Mouse (Mus musculus) heart, adult 2 months (tissue): ENCODE data around the gene Pdlim4. TPM values are rescaled to one million over a fixed set of nuclear protein-coding genes. Genes with fewer than 3 reads are reported as not detected.
"Not testable (repeated sequence)": the region's sequence is repeated elsewhere in the genome, so short reads cannot be mapped to it uniquely, and the experiment has no call there.

Source experiments
- DNase-seq, 2 experiments: peaks; one replicate each; pipeline ENCODE4 v3.0.0; 2021
- H3K27ac ChIP-seq: fragments of 200-600 bp; 2 replicates; pipeline ENCODE4 v1.8.1; 2022
- H3K27me3 ChIP-seq: fragments of 200-500 bp; 2 replicates; pipeline ENCODE4 v1.6.1; 2012; ENCODE audit warnings: mild to moderate bottlenecking, low read length, inconsistent platforms, mixed read lengths; ENCODE audit not compliant: control insufficient read depth, insufficient read depth
- H3K36me3 ChIP-seq: fragments of 200-500 bp; 2 replicates; pipeline ENCODE4 v1.6.1; 2012; ENCODE audit warnings: low read length, inconsistent platforms; ENCODE audit not compliant: control insufficient read depth, insufficient read depth
- H3K4me1 ChIP-seq: fragments of 200-500 bp; 2 replicates; pipeline ENCODE4 v1.6.1; 2011; ENCODE audit warnings: low read length; ENCODE audit not compliant: control insufficient read depth, insufficient read depth
- H3K4me3 ChIP-seq: fragments of 200-600 bp; 2 replicates; pipeline ENCODE4 v1.8.1; 2022
- H3K79me2 ChIP-seq: fragments of 200-500 bp; replicated peaks from 2 replicates; pipeline ENCODE4 v1.6.1; 2012; ENCODE audit warnings: mild to moderate bottlenecking, inconsistent platforms, low read length, moderate library complexity, mixed read lengths; ENCODE audit not compliant: control insufficient read depth, insufficient read depth
- H3K9ac ChIP-seq: fragments of 200-500 bp; 2 replicates; pipeline ENCODE4 v1.6.1; 2012; ENCODE audit warnings: low read depth, mild to moderate bottlenecking, control low read depth, inconsistent platforms, low read length, mixed read lengths
- CTCF ChIP-seq: fragments of 200-600 bp; IDR thresholded peaks from 2 replicates; pipeline ENCODE4 v1.8.1; 2022; ENCODE audit warnings: antibody characterized with exemption, mild to moderate bottlenecking, moderate library complexity
- EP300 ChIP-seq: fragments of 200-500 bp; IDR thresholded peaks from 2 replicates; pipeline ENCODE4 v1.6.1; 2011; ENCODE audit warnings: low read depth, low read length, control low read depth; ENCODE audit not compliant: insufficient read depth
- POLR2A ChIP-seq: fragments of 200-500 bp; IDR thresholded peaks from 2 replicates; pipeline ENCODE4 v1.6.1; 2011; ENCODE audit warnings: mild to moderate bottlenecking, low read depth, low read length, control low read depth; ENCODE audit not compliant: insufficient read depth
- WGBS: fragments of 180-500 bp; shearing (Covaris S2); methylation state at CpG from one replicate; pipeline ENCODE4 v1.1.7; 2018; 5-methylcytosine and 5-hydroxymethylcytosine counted together
- intact Hi-C: fragments of 180-260 bp; cut with DNase I; formaldehyde crosslinking; loops from one replicate; pipeline ENCODE4 v1.15.1; 2025
- polyA plus RNA-seq: library from polyadenylated mRNA; depleted of rRNA; stranded (reverse); fragments of >200 nt; gene quantifications from 2 replicates; pipeline ENCODE4 v1.2.3, GENCODE M21; 2012; rRNA removed
- total RNA-seq, 2 experiments: library from RNA; stranded (reverse); gene quantifications; 2 replicates each; pipeline ENCODE4 v1.2.3; 2021

Gene Pdlim4
- total and polyA plus RNA-seq, 3 experiments, result 30.8 to 57.6 (median 33.8) TPM

- Histone ChIP-seq H3K79me2 (no peaks in the 10 kb centered on the region), H3K4me3 (no peak overlapping the region), H3K27ac (peak overlapping the region; percentile 28), H3K36me3 (no peaks in the 10 kb centered on the region), H3K9ac (no peak overlapping the region), H3K4me1 (peaks cover 6% of the 10 kb centered on the region; the same call in 1 of the 2 replicates), H3K27me3 (no peaks in the 10 kb centered on the region)
- intact Hi-C loops, result no loop called here
- 80% methylated on average over 11 of the region's 11 CpGs for WGBS
- no peak for DNase-seq
- TF ChIP-seq POLR2A, result no peak
- TF ChIP-seq CTCF, result no peak
- no peak for TF ChIP-seq EP300
These were observed 61.1 kb downstream of the Pdlim4 start for GRCm38 (mm10) chr11:54007717-54008116.

- 37% methylated on average over 4 of the region's 4 CpGs for WGBS
- H3K9ac ChIP-seq, result no peak overlapping the region
- H3K36me3 ChIP-seq, result no peaks in the 10 kb centered on the region
- intact Hi-C loops, result no loop called here
- H3K4me3 ChIP-seq, result no peak overlapping the region
- H3K27ac ChIP-seq, result no peak overlapping the region; the same call in 1 of the 2 replicates
- H3K79me2 ChIP-seq, result no peaks in the 10 kb centered on the region
- peaks cover 6% of the 10 kb centered on the region; the same call in 1 of the 2 replicates for H3K4me1 ChIP-seq
- H3K27me3 ChIP-seq, result no peaks in the 10 kb centered on the region
- DNase-seq, result peak; percentile 74 to 81
- no peak for TF ChIP-seq CTCF
- no peak for TF ChIP-seq POLR2A
- peak; percentile 62; the same call in 1 of the 2 replicates for TF ChIP-seq EP300
These were observed 61.9 kb downstream of the Pdlim4 start for GRCm38 (mm10) chr11:54006901-54007300.

GRCm38 (mm10) chr11:54006362-54006761, 62.5 kb downstream of the Pdlim4 start:
- H3K36me3 ChIP-seq, H3K27me3 ChIP-seq, DNase-seq, H3K4me3 ChIP-seq, intact Hi-C loops, H3K27ac ChIP-seq, H3K79me2 ChIP-seq, H3K9ac ChIP-seq, H3K4me1 ChIP-seq: not testable (repeated sequence)
- WGBS, result 74% methylated on average over 5 of the region's 5 CpGs

Other genes with a start within 250 kb of the Pdlim4 start
- 1 to 10 TPM; 2.6 TPM for gene Gm12216, start 209.8 kb downstream of the Pdlim4 start, total RNA-seq
- 4.4 and 5.5 TPM in 2 replicates for gene Gm12216, start 209.8 kb downstream of the Pdlim4 start, polyA plus RNA-seq
- gene Slc22a5, start 177.4 kb downstream of the Pdlim4 start, total RNA-seq, result 10 to 100 TPM; 20.9 to 23.7 TPM
- 21.6 and 31.4 TPM in 2 replicates for gene Slc22a5, start 177.4 kb downstream of the Pdlim4 start, polyA plus RNA-seq
- gene Slc22a21, start 88.7 kb downstream of the Pdlim4 start, total RNA-seq, result 1 to 10 TPM; 1.3 to 1.5 TPM
- 0.61 and 1.1 TPM in 2 replicates for gene Slc22a21, start 88.7 kb downstream of the Pdlim4 start, polyA plus RNA-seq
- gene Slc22a4, start 40.9 kb downstream of the Pdlim4 start, total RNA-seq, result 1 to 10 TPM; 5.1 to 5.5 TPM
- gene Slc22a4, start 40.9 kb downstream of the Pdlim4 start, polyA plus RNA-seq, result 5.6 and 7.0 TPM in 2 replicates
- 10 to 100 TPM; 59.9 to 63.6 TPM for gene P4ha2, start 31.1 kb upstream of the Pdlim4 start, total RNA-seq
- 37.4 and 62.3 TPM in 2 replicates for gene P4ha2, start 31.1 kb upstream of the Pdlim4 start, polyA plus RNA-seq
- gene Csf2, start 180.7 kb upstream of the Pdlim4 start, total RNA-seq, result not detected
- gene Csf2, start 180.7 kb upstream of the Pdlim4 start, polyA plus RNA-seq, result not detected in 2 replicates
- gene Il3, start 198.3 kb upstream of the Pdlim4 start, total RNA-seq, result not detected
- gene Il3, start 198.3 kb upstream of the Pdlim4 start, polyA plus RNA-seq, result not detected in 2 replicates
- 1 to 10 TPM; 6.0 to 7.2 TPM for gene Acsl6, start 234.8 kb upstream of the Pdlim4 start, total RNA-seq
- 5.7 and 7.0 TPM in 2 replicates for gene Acsl6, start 234.8 kb upstream of the Pdlim4 start, polyA plus RNA-seq